Mouse (Mus musculus) cerebellum, adult (tissue): Measurements from ENCODE around the gene Kcnk6.

ENCODE experiments used
- ATAC-seq: cut with Nextera tagmentation; 2 replicates; pipeline ENCODE4 v1.9.2; 2017; ENCODE audit warnings: mild to moderate bottlenecking, moderate library complexity, mixed read lengths; ENCODE audit not compliant: insufficient number of reproducible peaks, low FRiP score, low TSS enrichment

The Kcnk6 gene

GRCm38 (mm10) chr7:29232247-29233013 lies at the start of gene Kcnk6:
Gene Kcnk6 (minus strand): TSS chr7:29232515.
- no peak for ATAC-seq

- ATAC-seq, result peak; percentile 64; the same call in 1 of the 2 replicates
Measured at GRCm38 (mm10) chr7:29281201-29282073, 49.1 kb upstream of the Kcnk6 start, which contains the start of gene Spint2. Gene Spint2 (minus strand): TSS chr7:29281912.

GRCm38 (mm10) chr7:29280801-29281200 lies 48.5 kb upstream of the Kcnk6 start:
- ATAC-seq, result 0 out of 2 replicates have a peak, but pooled peaks have one; percentile 10

GRCm38 (mm10) chr7:29279924-29280323 lies 47.6 kb upstream of the Kcnk6 start:
- ATAC-seq, result no peak

GRCm38 (mm10) chr7:29279261-29279660 lies 46.9 kb upstream of the Kcnk6 start:
- no peak for ATAC-seq

GRCm38 (mm10) chr7:29277510-29277909 lies 45.2 kb upstream of the Kcnk6 start:
- ATAC-seq, result no peak

GRCm38 (mm10) chr7:29276715-29277114 lies 44.4 kb upstream of the Kcnk6 start:
- ATAC-seq, result no peak

GRCm38 (mm10) chr7:29271687-29272465 lies 39.6 kb upstream of the Kcnk6 start:
- no peak for ATAC-seq

GRCm38 (mm10) chr7:29270445-29270844 lies 38.1 kb upstream of the Kcnk6 start:
- ATAC-seq, result no peak

GRCm38 (mm10) chr7:29266931-29267330 lies 34.6 kb upstream of the Kcnk6 start:
- no peak for ATAC-seq

- ATAC-seq, result no peak
Measured at GRCm38 (mm10) chr7:29265636-29266035, 33.3 kb upstream of the Kcnk6 start.

GRCm38 (mm10) chr7:29263831-29264230 lies 31.5 kb upstream of the Kcnk6 start:
- no peak for ATAC-seq

GRCm38 (mm10) chr7:29262151-29262550 lies 29.8 kb upstream of the Kcnk6 start:
- no peak for ATAC-seq

GRCm38 (mm10) chr7:29259781-29260730 lies 27.7 kb upstream of the Kcnk6 start:
- ATAC-seq, result no peak

GRCm38 (mm10) chr7:29257368-29257767 lies 25.1 kb upstream of the Kcnk6 start:
- no peak for ATAC-seq

- ATAC-seq, result no peak
Measured at GRCm38 (mm10) chr7:29255875-29256274, 23.6 kb upstream of the Kcnk6 start.

- ATAC-seq, result no peak
Measured at GRCm38 (mm10) chr7:29253842-29254241, 21.5 kb upstream of the Kcnk6 start.

- no peak for ATAC-seq
Measured at GRCm38 (mm10) chr7:29251166-29251565, 18.9 kb upstream of the Kcnk6 start.

GRCm38 (mm10) chr7:29248261-29248841 lies 16.0 kb upstream of the Kcnk6 start, which contains the start of gene 2200002D01Rik:
Gene 2200002D01Rik (minus strand): TSS chr7:29248466.
- ATAC-seq, result no peak
